Mouse (Mus musculus): ENCODE data around the gene Cspg5.

Gene Cspg5

DNA sequence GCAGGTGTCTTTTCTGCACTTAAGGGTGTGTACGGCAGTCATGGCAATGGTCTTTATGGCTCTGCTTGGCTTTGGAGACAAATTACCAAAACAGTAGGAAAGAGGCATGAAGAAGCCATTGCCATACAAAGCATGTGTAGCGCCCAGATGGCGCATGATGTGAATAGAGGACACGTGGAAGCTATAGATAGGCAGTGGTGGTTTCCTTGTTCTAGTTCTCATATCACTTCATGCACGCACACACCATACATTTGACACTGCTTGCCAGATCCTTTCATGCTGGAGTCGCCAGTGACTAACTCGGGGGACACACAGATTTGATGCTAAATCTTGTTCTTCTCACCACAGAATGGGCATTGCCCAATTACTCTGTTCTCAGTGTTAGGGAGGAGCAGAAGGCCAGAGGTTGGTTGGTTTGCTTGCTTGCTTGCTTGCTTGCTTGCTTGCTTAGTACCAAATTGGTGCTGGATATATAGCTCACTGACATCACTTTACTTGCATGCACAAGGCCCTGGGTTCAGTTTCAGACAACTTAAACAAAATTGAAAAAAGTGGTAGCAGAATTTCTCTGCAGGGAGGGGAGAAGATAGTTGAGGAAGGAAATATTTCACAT is at the start of gene Cspg5:
Gene Cspg5, plus strand, starts transcription at position 563 of the 613 bp plus-strand sequence.
- no peak for DNase-seq (ENCODE audit: low spot score in 2 of 2)

DNA sequence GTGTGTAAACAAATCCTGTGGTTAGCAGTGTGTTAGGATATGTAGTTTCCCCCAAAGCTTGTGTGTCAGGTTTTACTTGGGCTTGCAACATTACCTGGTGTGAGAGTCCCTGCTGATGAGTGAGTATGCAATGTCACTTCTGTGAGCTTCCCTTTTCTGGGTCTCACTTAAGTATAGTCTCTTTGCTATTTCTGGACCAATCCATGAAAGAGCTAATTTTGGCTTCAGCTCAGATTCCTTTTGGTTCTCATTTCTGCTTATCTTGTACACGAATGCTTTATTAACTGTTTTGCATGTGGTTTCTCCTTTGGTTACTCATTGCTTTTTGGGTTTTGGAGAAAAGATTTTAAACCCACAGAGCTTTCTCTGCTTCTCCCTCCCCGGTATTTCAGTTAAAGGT is 43.7 kb upstream of the Cspg5 start:
- DNase-seq (ENCODE audit: low spot score in 2 of 2) = no peak

DNA sequence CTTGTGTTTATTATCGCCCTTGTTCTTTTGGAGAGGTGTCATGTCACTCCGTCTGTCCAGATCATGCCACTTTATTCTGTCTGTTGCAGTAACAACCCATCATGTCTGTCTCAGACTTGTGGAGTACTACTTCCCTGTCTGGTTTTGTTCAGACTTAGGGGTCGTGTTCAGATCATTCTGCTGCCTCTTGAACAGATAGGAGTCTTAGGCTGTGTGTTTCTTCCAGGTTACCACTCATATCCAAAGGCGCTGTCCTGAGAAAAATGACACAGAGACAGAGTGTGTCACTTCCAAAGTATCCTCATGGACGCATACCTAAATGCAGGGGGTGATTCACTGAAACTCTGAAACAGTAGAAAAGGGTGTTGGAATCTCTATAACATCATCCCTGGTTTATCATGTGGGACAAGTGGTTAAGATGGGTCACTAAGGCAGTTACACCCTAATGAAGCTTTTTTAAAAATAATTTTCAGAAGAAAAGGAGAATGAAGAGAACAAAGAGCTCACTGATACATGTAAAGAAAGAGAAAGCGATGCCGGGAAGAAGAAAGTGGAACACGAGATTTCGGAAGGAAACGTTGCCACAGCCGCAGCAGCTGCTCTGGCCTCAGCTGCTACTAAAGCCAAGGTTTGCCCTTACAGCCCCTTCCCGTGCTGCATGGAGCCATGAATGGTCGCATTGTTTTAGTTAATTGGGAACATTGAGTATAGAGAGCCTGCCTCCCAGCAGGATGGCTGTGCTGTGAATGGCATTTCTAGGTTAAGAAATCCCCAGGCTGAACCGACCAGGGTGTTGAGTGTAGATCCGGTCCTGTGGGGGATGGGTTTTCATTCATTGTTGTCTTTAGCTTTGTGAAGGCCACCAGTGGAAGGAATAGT is 37.8 kb upstream of the Cspg5 start:
- DNase-seq (ENCODE audit: low spot score in 2 of 2) = no peak

DNA sequence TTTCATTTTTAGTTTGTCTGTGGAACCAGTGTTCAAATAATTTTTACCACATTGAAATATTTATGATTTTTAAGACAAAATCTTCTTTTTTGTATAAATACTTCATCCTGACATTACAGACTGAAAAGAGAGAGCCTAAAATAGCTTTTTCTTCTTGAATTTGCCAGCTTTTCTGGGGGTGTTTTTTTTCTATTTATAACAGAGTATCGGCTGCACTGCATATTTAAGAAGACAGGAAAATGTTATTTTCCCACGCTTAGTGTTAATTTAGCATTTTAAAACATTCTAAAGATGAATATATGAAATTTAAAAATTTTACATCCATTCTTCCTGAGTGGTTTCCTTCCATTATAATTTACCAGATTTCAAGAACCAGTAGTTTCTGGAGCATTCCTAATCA is 37.1 kb upstream of the Cspg5 start:
- no peak for DNase-seq (ENCODE audit: low spot score in 2 of 2)

DNA sequence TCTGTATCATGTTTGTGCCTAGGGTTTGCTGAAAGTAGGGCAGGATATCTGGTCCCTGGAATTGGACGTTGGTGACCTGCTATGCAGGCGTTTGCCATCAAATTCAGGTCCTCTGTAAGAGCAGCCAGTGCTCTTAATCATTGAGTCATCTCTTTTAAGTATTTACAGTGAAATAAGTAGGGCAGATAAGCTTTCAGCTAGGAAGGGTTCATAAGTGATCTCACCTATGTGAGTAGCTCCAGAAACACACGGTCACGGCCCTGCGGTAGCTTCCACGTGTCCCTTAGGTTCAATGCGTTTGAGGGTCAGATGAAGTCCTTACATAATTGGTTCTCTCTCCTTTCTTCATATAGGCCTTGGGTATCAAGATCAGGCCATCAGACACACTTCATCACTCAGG is 35.3 kb upstream of the Cspg5 start:
- DNase-seq (ENCODE audit: low spot score in 2 of 2) = no peak

DNA sequence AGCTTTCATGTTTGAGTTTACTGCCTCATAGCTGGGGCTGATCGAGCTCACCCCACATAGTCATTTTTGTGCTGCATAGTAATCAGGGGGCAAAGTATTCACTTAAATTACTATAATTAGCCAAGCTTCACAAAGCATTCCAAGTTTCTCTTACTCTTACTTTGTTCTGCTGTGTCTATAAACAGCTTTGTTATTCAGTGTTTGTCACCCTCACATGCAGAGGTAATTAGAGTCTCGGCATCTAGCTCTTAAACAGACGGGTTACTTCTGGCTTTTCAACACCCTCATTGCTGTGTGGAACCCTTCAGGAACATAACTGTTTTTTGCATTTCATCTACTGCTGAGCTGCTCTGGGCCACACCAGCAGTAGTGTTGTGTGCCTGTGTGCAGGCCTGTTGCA is 34.6 kb upstream of the Cspg5 start:
- DNase-seq (ENCODE audit: low spot score in 2 of 2) = no peak

DNA sequence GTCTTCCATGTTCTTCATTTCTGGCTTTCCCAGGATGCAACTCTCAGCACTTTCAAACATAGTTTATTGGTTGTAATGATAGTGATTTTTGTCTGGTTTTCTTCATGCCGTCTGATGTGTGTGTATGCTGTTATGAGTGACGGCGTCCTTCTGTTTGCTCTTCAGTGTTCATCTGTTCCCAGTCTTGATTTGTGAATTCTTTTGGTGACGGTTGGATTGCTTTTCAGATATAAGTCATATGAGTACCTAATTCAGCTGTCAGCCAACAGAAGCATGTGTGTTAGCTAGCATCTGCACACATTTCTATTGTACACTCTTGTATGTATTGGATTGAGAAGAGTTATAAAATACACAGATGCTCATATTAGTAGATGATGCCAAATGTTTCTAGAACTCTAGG is 19.3 kb upstream of the Cspg5 start:
- DNase-seq (ENCODE audit: low spot score in 2 of 2) = no peak

DNA sequence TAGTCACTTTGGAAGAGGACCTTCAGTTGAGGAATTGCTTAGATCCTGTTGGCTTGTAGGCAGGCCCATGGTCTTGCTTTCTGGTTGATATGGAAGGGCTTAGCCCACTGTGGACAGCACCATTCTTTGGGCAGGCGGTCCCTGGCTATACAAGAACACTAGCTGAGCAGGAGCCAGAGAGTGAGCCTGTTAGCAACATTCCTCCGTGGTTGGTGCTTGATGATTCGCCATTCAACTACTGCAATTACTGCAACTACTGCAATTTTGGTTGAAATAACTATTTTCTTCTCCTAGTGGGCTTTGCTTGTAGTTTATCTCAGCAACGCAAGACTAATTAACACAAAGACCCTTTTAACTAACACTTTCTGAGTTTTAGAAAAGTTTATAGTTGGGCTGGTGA is 17.4 kb upstream of the Cspg5 start:
- no peak for DNase-seq (ENCODE audit: low spot score in 2 of 2)

DNA sequence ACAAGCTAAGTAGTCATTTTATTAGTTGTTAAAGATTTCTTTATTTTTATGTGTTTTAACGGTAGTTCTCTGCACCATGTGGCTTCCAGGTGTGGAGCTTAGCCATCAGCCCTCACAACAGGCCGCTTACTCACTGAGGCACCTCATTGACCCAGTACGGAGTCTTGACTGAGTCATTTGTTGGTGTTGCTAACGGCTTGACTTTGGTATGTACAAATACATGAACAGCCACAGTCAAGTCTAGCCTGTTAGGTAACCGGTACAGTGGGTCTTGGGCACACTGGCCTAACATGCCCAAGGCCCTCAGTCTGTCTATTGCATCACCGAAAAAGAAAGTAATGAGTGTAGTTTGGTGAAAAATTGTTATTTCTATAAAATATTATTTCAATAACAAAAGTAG is 14.9 kb upstream of the Cspg5 start:
- no peak for DNase-seq (ENCODE audit: low spot score in 2 of 2)

DNA sequence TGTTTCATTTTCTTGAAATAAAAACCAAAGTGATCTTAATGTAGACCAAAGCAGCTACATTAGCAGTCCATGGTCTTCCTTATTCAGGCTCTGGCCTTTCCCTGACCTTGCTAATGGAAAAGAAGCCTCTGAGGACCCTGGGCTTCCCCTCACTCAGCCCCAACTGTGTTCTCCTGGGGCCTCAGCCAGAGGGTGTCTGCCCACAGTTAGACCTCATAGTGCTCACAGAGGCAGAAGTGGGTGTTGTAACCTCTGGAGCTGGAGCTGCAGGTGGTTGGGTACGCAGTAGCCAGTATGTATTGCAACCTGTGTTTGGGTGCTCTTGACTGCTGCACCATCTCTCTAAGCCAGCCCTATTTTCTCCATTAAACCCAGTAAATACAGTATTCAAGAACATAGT is 14.5 kb upstream of the Cspg5 start:
- DNase-seq (ENCODE audit: low spot score in 2 of 2) = no peak

DNA sequence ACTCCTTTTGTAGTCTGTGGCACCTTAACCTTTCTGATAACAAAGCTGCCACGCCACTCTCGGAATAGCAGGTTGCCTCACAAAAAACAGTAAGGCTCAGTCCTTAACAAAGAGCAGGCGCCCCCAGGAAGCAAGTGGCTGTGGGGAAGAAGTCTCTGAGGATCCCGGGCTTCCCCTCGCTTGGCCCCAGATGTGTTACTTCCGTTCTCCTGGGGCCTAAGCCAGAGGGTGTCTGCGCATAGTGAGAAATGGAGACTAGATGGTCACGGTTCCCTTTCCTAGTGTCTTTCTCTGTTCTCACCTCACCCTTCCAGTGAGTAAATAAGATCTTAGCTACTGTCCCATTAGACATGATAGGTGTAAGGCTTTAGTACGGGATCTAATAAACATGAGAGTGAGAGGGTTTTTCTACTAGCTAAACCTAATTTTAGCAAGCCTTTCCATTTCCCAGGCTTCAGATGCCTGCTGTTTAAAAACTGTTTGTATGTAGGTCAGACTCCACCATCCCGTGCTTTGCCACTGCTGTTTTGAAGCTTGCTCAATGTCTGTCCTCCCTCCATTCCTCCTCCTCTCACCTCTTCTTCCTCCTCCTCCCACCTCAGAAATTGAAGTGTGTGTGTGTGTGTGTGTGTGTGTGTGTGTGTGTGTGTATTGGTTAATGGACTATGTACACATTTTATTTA is 13.9 kb upstream of the Cspg5 start:
- DNase-seq (ENCODE audit: low spot score in 2 of 2) = no peak

DNA sequence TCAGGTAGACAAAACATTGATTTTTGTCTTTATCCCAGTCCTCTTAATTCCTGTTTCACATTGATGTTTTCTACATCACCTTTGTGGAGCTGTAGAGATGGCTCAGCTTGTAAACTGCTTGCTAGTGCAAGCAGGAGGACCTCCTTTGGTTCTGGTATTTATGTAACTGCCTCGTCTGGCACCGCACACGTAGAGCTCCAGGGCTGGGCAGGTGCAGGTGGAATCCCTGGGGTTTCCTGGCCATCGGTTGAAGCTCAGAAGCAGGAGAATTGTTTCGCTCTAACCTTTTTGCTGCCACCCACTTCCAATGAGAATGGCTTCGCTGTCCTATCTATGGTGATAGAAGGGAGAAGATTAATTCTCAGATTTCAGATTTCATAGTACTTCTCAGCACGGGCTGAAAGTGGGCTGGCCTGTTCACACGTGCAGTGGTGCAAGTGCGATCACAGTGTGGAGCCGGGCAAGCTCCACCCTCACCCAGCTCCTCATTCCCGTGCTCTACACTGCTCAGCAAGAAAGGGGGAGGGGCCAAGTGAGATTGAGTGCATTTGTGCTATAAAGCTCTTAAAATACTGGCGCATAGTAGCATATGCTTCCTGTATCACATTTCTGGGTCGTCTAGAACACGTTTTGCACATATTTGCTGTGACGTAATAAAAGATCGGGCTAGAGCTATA is 13.1 kb upstream of the Cspg5 start:
- DNase-seq (ENCODE audit: low spot score in 2 of 2) = no peak

DNA sequence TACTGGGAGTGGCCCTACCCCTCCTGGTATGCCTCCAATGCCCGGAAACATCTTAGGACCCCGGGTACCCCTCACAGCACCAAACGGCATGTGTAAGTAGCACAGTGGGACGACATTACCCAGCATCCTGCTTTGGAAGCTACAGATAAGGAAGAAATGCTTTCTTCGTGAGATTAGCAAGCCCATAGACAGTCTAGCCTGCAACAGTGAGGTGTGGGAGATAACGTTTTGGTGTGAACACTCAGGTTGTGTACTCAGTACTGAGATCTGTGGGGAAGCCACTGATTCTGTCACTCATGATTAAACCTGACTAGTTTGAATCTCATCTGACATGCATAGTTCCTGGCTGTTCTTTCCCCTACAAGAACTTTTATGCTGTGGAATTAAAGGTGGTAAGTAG is 8.6 kb upstream of the Cspg5 start:
- DNase-seq (ENCODE audit: low spot score in 2 of 2) = no peak

DNA sequence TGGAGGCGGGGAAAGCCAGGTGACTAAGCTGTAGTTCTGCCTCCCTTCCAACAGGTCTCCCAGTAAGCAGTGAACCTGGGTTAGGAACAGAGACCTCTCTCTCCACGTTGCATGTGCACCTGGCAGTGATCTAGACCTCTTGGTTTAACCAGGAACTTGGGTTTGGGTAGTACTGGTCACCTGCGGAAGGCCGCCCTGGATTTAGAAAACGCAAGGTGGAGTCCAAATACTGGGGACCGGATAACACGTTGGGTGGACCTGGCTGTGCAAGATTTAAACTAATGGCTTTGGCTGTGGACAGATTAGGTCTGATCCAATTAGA is 945 bp downstream of the Cspg5 start:
- no peak for DNase-seq (ENCODE audit: low spot score in 2 of 2)

DNA sequence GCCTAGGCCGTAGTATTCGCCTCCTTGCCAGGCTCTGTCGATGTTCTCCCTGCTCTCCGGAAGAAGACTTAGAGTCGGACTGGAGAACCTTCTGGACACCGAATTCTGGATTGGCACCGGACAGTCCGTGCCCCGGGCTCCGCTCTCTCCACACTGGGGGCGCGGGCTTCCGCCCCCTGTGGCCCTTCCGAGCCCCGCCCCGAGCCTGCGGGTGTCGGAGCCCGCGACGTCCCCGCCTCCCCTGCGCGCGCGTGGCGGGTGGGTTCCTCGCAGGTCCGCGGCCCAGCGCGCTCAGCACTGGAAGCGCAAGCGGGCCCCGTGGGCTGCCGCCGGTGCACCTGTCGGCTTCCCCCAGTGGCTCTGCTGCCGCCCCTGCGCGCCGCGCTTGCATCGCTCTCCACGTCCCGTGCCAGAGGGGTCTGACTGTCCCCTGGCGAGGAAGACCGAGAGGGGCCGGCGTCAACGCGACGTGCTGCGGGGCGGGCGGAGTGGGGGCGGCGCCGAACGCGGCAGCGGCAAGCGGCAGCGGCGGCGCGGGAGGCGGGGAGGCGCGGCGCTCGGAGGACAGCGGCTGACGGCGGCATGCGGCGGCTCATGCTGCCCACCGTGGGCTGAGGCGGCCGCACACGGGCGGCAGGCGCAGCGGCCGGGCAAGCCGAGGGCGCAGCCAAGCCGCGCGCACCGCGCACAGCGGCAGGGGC is 1.5 kb downstream of the Cspg5 start:
- no peak for DNase-seq (ENCODE audit: low spot score in 2 of 2)

DNA sequence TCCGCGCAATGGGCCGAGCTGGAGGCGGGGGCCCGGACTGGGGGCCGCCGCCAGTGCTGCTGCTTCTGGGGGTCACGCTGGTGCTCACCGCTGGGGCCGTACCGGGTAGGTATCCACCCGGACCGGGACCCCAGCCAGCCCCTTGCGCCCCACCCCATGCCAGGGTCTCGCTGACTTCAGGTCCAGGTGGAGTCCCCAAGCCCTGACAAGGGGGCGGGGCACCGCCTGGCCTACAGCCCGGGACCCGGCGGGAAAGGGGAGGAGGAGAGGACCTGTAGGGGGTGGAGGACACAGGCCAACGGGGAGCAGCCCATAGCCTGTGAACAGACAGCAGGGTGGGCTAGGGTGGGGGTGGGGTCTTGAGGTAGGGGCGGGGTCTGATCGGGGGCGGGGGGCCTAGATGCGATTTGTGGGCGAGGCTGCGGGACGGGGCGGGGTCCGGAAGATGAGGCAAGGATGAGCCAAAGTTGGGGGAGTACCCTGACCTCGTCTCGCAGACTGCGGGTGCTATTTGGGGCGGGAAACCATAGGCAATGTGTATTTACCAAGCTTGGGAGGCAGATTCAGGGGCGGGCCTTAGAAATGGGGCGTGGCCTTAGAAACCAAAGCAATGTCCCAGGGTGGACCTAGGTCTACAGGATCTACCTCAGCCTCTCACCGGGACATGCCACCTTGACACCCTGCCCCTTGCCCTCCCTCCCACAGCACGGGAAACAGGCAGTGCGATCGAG is 2.2 kb downstream of the Cspg5 start:
- no peak for DNase-seq (ENCODE audit: low spot score in 2 of 2)

DNA sequence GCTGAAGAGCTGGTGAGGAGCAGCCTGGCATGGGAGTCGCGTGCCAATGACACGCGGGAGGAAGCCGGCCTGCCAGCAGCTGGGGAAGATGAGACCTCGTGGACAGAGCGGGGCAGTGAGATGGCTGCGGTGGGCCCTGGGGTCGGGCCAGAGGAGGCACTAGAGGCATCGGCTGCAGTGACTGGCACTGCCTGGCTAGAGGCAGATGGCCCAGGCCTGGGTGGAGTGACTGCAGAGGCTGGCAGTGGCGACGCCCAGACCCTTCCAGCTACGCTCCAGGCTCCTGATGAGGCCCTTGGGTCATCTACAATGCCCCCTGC is 2.7 kb downstream of the Cspg5 start:
- DNase-seq (ENCODE audit: low spot score in 2 of 2) = no peak

DNA sequence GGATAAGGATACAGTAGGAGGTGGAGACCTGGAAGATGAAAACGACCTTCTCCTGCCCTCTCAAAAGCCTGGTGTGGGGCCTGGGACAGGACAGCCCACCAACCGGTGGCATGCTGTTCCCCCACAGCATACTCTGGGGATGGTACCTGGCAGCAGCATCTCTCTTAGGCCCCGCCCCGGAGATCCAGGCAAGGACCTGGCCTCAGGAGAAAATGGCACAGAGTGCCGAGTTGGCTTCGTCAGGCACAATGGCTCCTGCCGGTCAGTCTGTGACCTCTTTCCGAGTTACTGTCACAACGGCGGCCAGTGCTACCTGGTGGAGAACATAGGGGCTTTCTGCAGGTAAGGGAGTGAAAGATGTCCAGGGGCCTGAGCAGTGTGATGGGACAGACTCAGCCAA is 3.5 kb downstream of the Cspg5 start:
- no peak for DNase-seq (ENCODE audit: low spot score in 2 of 2)

DNA sequence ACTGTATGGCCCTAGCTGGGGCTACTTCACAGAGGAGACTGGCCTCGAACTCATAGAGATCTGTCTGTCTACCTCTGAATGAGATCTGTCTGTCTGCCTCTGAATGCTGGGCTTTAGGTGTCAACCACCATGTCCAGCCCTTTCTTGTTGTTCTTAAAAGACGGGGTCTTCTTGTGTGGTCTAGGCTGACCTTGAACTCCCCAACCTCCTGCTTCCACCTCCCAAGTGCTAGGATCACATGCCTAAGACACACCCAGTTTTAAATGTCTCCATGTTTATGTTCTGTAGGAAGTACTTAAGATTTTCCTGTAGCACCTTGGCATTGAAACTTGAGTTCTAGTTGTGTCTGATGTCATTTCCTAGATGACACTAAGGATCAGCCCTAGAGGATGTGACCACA is 5.3 kb downstream of the Cspg5 start:
- DNase-seq (ENCODE audit: low spot score in 2 of 2) = no peak

DNA sequence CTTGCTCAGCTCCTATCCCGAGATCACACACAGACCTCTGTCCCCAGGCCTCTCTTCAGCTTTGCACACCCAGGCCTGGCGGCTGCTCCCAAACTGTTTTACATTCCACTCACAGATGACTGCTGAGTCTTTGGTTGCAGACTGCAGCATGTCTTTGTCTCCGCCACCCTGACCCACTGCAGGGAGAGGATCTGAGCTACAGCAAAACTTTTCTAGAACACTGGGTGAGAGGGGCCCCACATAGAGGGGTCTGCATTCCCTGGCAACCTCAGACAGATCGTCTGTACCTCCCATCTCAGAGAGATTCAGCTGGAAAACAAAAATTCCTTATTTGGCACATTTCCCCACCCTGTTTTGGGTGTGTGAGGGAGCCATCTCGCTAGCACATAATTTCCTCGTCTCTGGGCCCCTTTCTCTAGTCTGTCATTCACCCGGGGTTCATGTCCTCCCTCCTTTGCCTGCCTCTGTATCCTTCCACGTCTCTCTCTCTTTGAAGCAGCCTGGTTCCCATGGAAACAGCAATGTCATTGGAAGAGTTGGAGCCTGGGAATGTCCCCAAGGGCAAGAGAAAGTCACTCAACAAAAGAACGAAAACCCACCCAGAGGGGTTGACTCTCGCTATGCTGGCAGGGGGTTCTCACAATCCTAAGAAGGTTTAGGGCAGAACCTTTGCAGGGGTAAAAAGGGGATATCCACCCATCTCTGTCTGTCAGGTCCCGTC is 6.4 kb downstream of the Cspg5 start:
- no peak for DNase-seq (ENCODE audit: low spot score in 2 of 2)

DNA sequence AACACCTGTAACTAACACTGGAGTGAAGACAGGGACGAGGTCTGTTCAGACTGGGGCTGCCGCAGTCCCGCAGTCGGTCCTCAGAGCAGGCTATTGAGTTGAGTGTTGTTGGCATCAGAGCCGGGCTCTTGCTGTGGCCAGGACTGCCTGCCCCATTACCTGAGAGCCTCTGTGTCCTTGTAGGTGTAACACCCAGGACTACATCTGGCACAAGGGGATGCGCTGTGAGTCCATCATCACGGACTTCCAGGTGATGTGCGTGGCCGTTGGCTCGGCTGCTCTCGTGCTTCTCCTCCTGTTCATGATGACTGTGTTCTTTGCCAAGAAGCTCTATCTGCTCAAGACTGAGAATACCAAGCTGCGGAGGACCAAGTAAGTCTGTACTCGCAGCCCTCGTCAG is 7.2 kb downstream of the Cspg5 start:
- DNase-seq (ENCODE audit: low spot score in 2 of 2) = no peak
